Mouse (Mus musculus): ENCODE results near the gene Rgs7.

- TF ChIP-seq CTCF (conservative IDR thresholded peaks at IDR 0.05; ENCODE audit: low read length): no peak
- TF ChIP-seq POU5F1 (IDR thresholded peaks at IDR 0.05; ENCODE audit: borderline replicate concordance, low read length): no peak
Observed at GRCm38 (mm10) chr1:175035461-175035860, 456.8 kb downstream of the Rgs7 start.
